Mouse (Mus musculus): ENCODE measurements around the gene Pygb.

The Pygb gene

GRCm38 (mm10) chr2:150788768-150789550, 2.4 kb downstream of the Pygb start:
- CTCF ChIA-PET, result interaction anchor here (0.7 kb wide), 1 partner anchor 124 kb away, joined by 11 read pairs; no protein-coding TSS in a partner anchor

- CTCF ChIA-PET, result no interaction called here
Measured at GRCm38 (mm10) chr2:150793320-150793719, 6.8 kb downstream of the Pygb start.

DNA sequence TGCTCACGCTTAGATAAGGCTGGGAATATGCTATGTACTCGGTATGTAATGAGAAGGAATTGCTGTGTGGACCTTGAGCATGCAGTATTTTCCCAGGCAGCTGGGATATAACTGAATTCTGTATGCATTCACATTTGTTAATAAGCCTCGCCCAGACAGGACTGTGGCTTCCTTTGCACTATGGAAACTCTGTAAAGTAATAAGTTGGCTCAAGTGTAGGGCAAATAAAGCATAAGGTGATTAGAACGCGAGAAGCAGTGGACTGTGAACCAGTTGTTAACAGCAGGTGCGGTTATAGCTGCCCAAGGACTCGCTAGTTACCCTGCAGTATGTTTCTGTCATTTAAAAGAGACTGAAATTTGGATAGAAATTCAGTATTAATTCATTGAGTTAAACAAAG, 11.5 kb downstream of the Pygb start:
- CTCF ChIA-PET, result no interaction called here

- CTCF ChIA-PET, result no interaction called here
Measured at GRCm38 (mm10) chr2:150800616-150801015, 14.1 kb downstream of the Pygb start.

DNA sequence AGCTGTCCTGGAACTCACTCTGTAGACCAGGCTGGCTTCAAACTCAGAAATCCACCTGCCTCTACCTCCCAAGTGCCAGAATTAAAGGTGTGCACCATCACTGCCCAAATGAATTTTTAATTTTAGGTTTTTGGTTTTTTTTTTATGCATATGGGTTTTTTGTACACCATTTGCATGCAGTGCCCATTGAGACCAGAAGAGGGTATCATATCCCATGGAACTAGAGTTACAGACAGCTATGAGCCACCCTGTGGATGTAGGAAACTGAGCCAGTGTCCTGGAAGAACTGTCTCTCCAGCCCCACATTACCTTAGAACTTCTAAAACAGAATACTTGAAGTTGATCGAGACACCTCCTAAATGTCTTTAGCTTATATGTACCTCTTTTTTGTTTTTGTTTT, 16.5 kb downstream of the Pygb start:
- CTCF ChIA-PET, result interaction anchor here (0.7 kb wide), 1 partner anchor 10 kb away, joined by 9 read pairs; no protein-coding TSS in a partner anchor

DNA sequence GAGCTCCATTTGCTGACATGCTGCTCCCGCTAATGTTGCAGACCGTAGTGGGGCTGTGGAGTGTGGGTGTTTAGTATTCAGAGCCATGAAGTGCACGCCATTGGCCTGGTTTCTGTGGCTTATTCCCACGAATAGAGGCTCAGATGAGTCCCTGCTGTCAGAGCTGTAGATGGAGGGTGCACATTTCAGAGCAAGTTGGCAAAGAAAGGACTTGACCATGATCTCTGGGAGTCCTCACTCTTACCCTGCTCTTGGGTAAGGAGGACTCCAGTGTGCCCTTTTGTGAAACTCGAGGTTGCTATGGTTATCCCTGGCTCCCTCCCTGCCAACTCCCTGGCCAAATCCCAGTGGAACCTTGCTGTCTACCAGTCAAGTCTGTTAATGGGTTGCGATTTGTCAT, 21.8 kb downstream of the Pygb start:
- CTCF ChIA-PET, result no interaction called here

DNA sequence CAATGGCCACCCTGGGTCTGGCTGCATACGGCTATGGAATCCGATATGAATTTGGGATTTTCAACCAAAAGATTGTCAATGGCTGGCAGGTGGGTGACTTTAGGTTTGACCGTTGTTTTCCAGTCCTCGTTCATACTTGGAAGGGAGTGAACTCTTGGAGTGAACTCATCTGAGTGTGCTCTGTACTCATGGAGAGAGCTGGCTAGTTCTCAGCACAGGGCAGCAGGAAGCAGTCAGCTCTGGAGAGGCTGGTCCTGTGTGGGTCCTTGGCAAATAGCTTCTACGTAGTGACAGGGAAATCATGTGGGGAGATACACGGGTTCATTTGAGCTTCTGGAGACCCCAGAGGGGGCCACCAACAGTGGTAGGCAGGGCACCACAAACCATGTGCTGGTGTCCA, 22.3 kb downstream of the Pygb start:
- CTCF ChIA-PET, result no interaction called here

GRCm38 (mm10) chr2:150810603-150811002, 24.1 kb downstream of the Pygb start:
- CTCF ChIA-PET, result no interaction called here

GRCm38 (mm10) chr2:150812816-150813215, 26.3 kb downstream of the Pygb start:
- CTCF ChIA-PET, result interaction anchor here (0.5 kb wide), 1 partner anchor 26 kb away, joined by 4 read pairs; the partner anchor contains the start of gene Pygb

DNA sequence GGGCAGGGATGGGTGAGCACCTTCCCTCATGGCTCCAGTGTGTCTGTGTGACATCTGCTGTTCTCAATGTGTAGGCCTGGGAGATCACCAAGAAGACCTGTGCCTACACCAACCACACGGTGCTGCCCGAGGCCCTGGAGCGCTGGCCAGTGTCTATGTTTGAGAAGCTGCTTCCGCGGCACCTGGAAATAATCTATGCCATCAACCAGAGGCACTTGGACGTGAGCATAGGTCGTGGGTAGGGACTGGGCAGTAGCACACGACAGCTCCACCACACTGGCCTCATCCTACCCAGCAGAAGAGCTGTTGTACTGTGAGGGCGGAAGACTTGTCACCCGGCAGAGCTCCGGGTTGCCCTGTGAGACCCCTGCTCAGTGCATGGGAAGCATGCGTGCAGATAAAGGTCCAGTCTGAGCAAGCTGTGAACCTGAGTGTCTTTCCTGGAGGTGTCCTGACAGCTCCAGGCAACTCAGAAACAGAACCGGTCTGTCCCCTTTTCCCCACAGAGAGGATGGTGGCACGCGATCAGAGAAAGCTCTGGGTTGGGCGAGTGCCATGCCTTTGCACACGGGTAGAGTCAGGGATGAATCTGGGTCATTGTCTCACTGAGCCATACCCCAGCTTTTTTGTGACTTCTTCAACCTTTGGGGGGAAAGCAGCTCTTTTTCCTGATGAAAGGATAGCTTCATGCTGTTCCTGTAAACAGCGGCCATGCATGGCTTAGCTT, 30.3 kb downstream of the Pygb start:
- CTCF ChIA-PET, result no interaction called here

DNA sequence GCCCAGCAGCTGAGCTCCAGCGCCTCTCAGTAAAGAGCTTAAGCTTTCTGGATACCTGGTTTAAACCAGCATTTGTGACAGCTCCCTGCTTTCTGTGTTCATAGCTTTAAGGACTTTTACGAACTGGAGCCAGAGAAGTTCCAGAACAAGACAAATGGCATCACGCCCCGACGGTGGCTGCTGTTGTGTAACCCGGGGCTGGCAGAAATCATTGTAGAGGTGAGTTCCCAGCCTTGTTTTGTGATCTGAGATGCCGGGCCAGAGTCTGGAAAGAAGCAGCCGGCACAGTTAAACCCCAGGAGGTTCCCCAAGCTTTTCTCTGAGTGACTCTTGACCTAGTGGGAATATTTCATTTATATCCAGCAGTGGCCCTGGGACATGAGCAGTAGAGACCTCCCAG, 32.2 kb downstream of the Pygb start:
- CTCF ChIA-PET, result no interaction called here

- CTCF ChIA-PET, result no interaction called here
Measured at GRCm38 (mm10) chr2:150820720-150821119, 34.2 kb downstream of the Pygb start.

DNA sequence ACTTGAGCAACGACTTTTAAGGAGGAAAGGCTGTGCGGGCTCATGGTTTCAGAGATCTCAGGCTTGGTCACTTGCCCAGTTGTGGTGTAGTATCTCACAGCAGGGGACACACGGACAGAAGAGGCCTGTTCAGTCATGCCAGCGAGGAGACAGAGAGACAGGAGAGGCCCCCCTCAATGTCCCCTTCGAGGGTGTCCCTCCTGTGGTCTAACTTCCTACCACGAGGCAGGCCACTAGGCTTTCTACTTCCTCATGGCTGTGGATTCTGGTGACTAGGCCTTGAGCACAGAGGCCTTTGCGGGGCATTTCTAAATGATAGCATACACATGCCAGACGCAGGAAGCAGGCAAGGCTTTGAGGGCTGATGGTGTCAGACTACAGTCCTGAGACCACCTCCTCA, 36.5 kb downstream of the Pygb start:
- CTCF ChIA-PET, result no interaction called here

GRCm38 (mm10) chr2:150826426-150826825, 39.9 kb downstream of the Pygb start:
- CTCF ChIA-PET, result no interaction called here

DNA sequence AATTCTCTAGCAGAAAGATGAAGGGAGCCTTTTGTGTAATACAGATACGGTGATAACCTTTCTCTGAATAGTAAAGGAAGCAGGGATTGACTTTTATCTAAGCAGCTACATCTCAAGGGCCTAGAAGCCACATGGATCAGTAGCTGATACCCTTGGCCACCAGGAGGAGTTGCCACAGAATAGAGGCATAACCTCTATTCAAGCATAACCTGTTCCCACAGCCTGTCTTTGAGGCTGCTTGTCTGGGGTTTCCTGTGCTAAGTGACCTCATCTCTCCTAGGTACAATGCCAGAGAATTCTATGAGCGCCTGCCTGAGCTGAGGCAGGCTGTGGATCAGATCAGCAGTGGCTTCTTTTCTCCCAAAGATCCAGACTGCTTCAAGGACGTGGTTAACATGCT, 41.6 kb downstream of the Pygb start:
- CTCF ChIA-PET, result interaction anchor here (1.0 kb wide), 1 partner anchor 76 kb away, joined by 3 read pairs; the partner anchor contains the start of gene Abhd12

DNA sequence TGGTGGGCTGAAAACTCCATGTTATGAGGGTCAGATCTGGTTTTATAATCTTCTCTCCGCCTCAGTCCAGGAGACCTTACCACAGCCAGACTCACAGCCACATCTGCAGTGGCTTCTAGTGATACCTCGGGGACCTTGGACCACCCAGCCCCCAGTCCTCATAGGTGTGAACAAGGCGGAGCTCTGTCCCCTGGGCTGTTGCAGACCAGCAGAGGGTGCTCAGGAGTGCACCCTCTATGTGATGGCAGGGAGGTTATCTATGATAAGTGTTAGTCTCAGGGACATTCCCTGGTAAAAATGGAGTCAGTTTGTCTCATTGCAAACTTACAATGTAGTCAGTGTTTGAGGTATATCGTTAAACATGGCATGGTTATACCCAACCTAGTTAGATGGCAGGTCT, 42.1 kb downstream of the Pygb start:
- CTCF ChIA-PET, result interaction anchor here (1.0 kb wide), 1 partner anchor 75 kb away, joined by 3 read pairs; the partner anchor contains the start of gene Abhd12

DNA sequence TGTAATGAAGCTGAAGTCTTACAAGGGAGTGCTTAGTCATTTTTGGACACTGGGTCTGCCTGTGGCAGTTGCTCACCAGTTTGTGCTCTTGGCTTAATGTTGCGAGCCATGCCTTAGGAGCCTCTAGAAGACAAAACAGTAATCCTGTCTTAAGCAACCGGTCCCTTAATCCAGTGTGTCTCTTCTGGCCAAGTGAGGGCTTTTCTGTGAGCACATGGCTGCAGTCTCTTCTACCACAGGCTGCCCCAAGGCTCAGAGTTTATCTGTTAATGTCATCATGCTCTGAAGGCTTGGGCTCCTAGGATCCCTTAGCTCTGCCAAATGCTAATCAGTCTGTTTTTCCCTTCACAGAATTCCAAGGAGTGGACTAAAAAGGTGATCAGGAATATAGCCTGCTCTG, 43.5 kb downstream of the Pygb start:
- CTCF ChIA-PET, result interaction anchor here (0.5 kb wide), 1 partner anchor 97 kb away, joined by 3 read pairs; no protein-coding TSS in a partner anchor

DNA sequence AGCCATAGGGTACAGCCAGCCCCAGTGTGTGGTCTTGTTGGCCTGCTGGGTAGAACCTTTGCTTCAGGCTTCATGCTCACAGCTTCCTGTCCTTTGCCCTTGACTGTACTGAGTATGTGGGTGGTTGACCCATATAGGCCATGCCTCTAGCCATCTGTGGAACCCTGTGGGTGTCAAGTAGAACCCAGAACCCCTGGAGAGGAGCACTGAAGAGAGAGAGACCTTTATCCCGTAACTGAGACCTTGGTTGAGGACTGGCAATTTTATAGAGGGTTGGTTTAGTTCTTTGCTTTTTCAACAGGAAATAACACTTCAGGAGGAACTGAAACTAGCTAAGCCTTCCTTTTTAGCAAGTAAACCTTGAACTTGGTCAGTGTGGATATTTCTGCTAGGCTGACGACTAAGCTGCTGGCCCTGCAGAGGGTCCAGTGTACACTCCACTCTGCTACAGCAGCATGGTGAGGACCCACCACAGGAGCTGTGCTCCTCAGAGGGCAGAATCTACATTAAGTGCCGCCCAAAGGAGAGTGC, 44.4 kb downstream of the Pygb start:
- CTCF ChIA-PET, result no interaction called here

DNA sequence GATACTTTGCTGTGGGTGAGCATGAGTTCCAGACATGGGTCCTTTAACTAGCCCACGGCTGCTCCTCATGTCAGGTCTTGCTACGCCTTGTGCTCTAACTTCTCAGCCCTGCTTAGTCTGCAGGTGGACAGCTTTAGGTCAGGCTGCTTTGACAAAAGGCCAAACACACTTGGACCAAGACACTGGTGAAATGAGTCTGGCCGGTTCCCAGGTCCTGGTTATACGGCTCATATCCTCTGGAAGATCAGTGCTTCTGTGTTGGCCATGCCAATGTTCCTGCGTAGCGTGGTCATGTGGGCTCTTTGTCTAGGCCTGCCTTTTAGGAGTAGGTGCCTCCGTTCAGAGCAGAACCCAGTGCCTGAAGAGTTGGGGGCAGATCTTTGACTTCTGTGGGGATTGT, 45.5 kb downstream of the Pygb start:
- CTCF ChIA-PET, result no interaction called here

- CTCF ChIA-PET, result interaction anchor here (0.5 kb wide), 1 partner anchor 162 kb away, joined by 3 read pairs; no protein-coding TSS in a partner anchor
Measured at GRCm38 (mm10) chr2:150834616-150835015, 48.1 kb downstream of the Pygb start.

DNA sequence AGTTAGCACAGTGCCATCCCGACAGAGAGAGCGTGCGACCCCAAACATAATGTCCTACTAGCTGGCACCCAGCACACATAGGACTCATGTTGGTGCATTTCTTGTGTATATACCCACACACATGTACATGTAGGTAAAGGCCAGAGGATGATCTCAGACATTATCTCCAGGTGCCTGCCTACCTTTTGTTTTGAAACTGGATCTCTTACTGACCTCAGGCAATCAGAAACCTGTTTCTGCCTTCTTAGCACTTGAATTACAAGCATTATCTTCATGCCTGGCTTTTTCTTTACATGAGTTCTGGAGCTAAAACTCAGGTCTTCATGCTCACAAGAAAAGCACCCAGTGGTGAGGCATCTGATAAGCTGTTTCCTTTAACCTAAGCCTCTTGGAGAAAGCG, 49.4 kb downstream of the Pygb start:
- CTCF ChIA-PET, result no interaction called here

GRCm38 (mm10) chr2:150836906-150837305, 50.4 kb downstream of the Pygb start:
- CTCF ChIA-PET, result no interaction called here

DNA sequence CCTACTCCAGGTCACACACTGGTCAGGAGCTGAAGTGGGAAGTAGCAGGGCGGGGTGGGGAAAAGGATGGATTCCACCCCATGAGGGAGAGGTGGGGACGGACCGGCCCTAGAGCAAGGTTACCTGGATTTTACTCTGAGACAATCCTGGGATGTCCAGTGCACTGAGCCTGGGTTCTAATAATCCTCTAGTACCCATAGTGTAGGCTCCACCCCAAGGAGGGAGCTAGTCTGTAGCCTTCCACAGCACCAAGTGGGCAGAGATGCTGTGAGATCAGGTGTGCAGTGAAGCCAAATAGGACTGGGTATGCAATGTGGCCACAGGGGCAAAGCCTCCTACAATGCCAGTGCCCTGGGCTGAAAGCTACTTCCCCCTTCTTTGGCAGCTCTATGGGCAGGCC, 51.2 kb downstream of the Pygb start:
- CTCF ChIA-PET, result no interaction called here
